Mouse (Mus musculus) layer of hippocampus, adult 11-12 months (tissue): ENCODE results near the gene Qdpr.
"Not testable (repeated sequence)": the region's sequence is repeated elsewhere in the genome, so short reads cannot be mapped to it uniquely, and the experiment has no call there.

Experiments
- DNase-seq: peaks from one replicate; pipeline ENCODE4 v3.0.0; 2022; ENCODE audit warnings: low spot score

The Qdpr gene

GRCm38 (mm10) chr5:45453451-45453850 lies 3.4 kb upstream of the Qdpr start, which contains the start of gene Clrn2:
Gene Clrn2 (plus strand): TSS chr5:45453751.
- no peak for DNase-seq

GRCm38 (mm10) chr5:45449206-45449605 lies 830 bp downstream of the Qdpr start:
- no peak for DNase-seq

- DNase-seq, result no peak
Measured at GRCm38 (mm10) chr5:45448676-45449075, 1.4 kb downstream of the Qdpr start.

GRCm38 (mm10) chr5:45444130-45444832 lies 5.8 kb downstream of the Qdpr start:
- DNase-seq, result no peak

- no peak for DNase-seq
Measured at GRCm38 (mm10) chr5:45441745-45442144, 8.3 kb downstream of the Qdpr start.

- DNase-seq, result no peak
Measured at GRCm38 (mm10) chr5:45441124-45441523, 8.9 kb downstream of the Qdpr start.

- DNase-seq, result no peak
Measured at GRCm38 (mm10) chr5:45438301-45438700, 11.7 kb downstream of the Qdpr start.

- DNase-seq, result no peak
Measured at GRCm38 (mm10) chr5:45437826-45438225, 12.2 kb downstream of the Qdpr start.

- no peak for DNase-seq
Measured at GRCm38 (mm10) chr5:45435967-45436950, 13.8 kb downstream of the Qdpr start.

- no peak for DNase-seq
Measured at GRCm38 (mm10) chr5:45427891-45428290, 22.1 kb downstream of the Qdpr start.

GRCm38 (mm10) chr5:45426416-45427034 lies 23.5 kb downstream of the Qdpr start:
- DNase-seq, result no peak

GRCm38 (mm10) chr5:45425771-45426170 lies 24.3 kb downstream of the Qdpr start:
- not testable (repeated sequence) for DNase-seq

- DNase-seq, result peak; percentile 55
Measured at GRCm38 (mm10) chr5:45424021-45424886, 25.8 kb downstream of the Qdpr start.

GRCm38 (mm10) chr5:45421881-45422844 lies 27.9 kb downstream of the Qdpr start:
- DNase-seq, result no peak

GRCm38 (mm10) chr5:45419841-45420638 lies 30.0 kb downstream of the Qdpr start:
- no peak for DNase-seq

- DNase-seq, result no peak
Measured at GRCm38 (mm10) chr5:45417859-45418443, 32.1 kb downstream of the Qdpr start.

GRCm38 (mm10) chr5:45416478-45416877 lies 33.6 kb downstream of the Qdpr start:
- no peak for DNase-seq

GRCm38 (mm10) chr5:45406129-45406528 lies 43.9 kb downstream of the Qdpr start:
- DNase-seq, result no peak

GRCm38 (mm10) chr5:45402632-45403031 lies 47.4 kb downstream of the Qdpr start:
- DNase-seq, result peak; percentile 77
